Mouse (Mus musculus) E14TG2a.4 (cell line): Measurements from ENCODE around the gene Diaph3.

ENCODE experiments used
- CTCF ChIP-seq: conservative IDR thresholded peaks from 2 replicates; pipeline ENCODE4 v1.5.1; 2014; ENCODE audit warnings: low read length
- POU5F1 ChIP-seq: IDR thresholded peaks from 2 replicates; pipeline ENCODE4 v1.6.1; 2014; ENCODE audit warnings: low read length, borderline replicate concordance

GRCm38 (mm10) chr14:86861277-86861946, 279.6 kb downstream of the Diaph3 start:
- TF ChIP-seq CTCF (no peak), POU5F1 (no peak)
